In the genomic region with DNA sequence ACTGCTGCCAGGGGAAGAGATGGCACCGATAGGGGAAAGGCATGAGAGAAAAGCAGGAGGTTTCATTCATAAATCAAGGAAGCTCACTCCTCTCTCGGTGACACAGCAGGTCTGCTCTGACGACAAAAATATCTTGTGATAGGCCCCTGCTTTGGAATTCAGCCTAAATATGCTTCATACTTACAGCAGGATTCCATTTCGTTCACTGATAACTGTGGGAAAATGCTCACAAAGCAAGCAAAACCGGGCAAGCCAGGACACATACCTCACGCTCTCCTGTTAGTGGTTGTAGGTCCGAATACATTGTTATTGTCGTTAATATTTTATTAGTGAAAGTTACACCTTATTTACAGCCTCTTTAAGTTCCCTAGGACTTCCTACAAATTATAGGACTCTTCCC, we compare ENCODE assay signal across 14 mouse cellular contexts. TPM values are rescaled to one million over a fixed set of nuclear protein-coding genes. Genes with fewer than 3 reads are reported as not detected.
A peak's percentile ranks its signal among the peaks of the same experiment; 100 is the strongest.
DNase-seq lines count a peak whose midpoint lies in the region; ATAC-seq lines count a peak whose summit lies in the region.
"Had no signal": no experiment of that assay in that cellular context is flagged by ENCODE, and none has a peak within 500 bp of the region (broad histone marks: within the 10 kb centered on the region; RNA-seq: fewer than 3 reads in every experiment).

No protein-coding gene starts in this region.

- no peak overlapping the region for H3K9ac ChIP-seq in forebrain, embryonic 12.5 days
- H3K9ac ChIP-seq in forebrain, embryonic 11.5 days (ENCODE audit: low read length), result no peak overlapping the region
- H3K9ac ChIP-seq in heart, embryonic 16.5 days (ENCODE audit: low read length), result peak overlapping the region; percentile 42; the same call in 1 of the 2 replicates
- no peak overlapping the region for H3K9ac ChIP-seq in midbrain, embryonic 13.5 days (replicated peaks)
- no peak overlapping the region for H3K9ac ChIP-seq in stomach, embryonic 15.5 days
- H3K9ac ChIP-seq: liver, embryonic 13.5 days had no signal

- no peak overlapping the region for H3K4me3 ChIP-seq in forebrain, embryonic 12.5 days (replicated peaks)
- H3K4me3 ChIP-seq in forebrain, embryonic 11.5 days (ENCODE audit: low read depth, low read length), result no peak overlapping the region
- peak overlapping the region; percentile 16 for H3K4me3 ChIP-seq in heart, embryonic 16.5 days (ENCODE audit: low read length)
- H3K4me3 ChIP-seq in midbrain, embryonic 10.5 days, result 0 out of 2 replicates have a peak overlapping the region, but pooled peaks have one; percentile 14
- H3K4me3 ChIP-seq in midbrain, embryonic 13.5 days (replicated peaks), result no peak overlapping the region
- H3K4me3 ChIP-seq in stomach, embryonic 15.5 days (replicated peaks), result no peak overlapping the region
- H3K4me3 ChIP-seq: liver, embryonic 13.5 days had no signal

- peaks cover 10% of the 10 kb centered on the region for H3K36me3 ChIP-seq in forebrain, embryonic 12.5 days (replicated peaks)
- H3K36me3 ChIP-seq in forebrain, embryonic 11.5 days (ENCODE audit: control insufficient read depth, insufficient read depth, low read length), result no peaks in the 10 kb centered on the region
- H3K36me3 ChIP-seq in heart, embryonic 16.5 days (ENCODE audit: control insufficient read depth, insufficient read depth), result no peaks in the 10 kb centered on the region; the same call in 1 of the 2 replicates
- peaks cover 65% of the 10 kb centered on the region for H3K36me3 ChIP-seq in midbrain, embryonic 10.5 days
- peaks cover 9% of the 10 kb centered on the region; the same call in 1 of the 2 replicates for H3K36me3 ChIP-seq in midbrain, embryonic 13.5 days
- H3K36me3 ChIP-seq in stomach, embryonic 15.5 days, result peaks cover 4% of the 10 kb centered on the region; the same call in 1 of the 2 replicates
- H3K36me3 ChIP-seq: liver, embryonic 13.5 days had no signal

- DNase-seq in forebrain, embryonic 11.5 days (ENCODE audit: low spot score), result no peak
- DNase-seq in heart, postnatal 4 days, result no peak
- no peak for DNase-seq in midbrain, embryonic 10.5 days (ENCODE audit: low spot score)
- no peak for DNase-seq in thymus, postnatal 36 days
- DNase-seq: cerebellum, adult 2 months; gastrocnemius, postnatal 25 days; liver, embryonic 13.5 days; midbrain, embryonic 14.5 days; right cerebral cortex, postnatal 4 days; thymus, postnatal 14 days had no signal

- H3K27me3 ChIP-seq in forebrain, embryonic 12.5 days, result peaks cover 44% of the 10 kb centered on the region
- H3K27me3 ChIP-seq in forebrain, embryonic 11.5 days (ENCODE audit: control insufficient read depth, insufficient read depth, low read length), result 0 out of 2 replicates have a peak, but pooled peaks cover 2% of the 10 kb centered on the region
- H3K27me3 ChIP-seq in heart, embryonic 16.5 days (ENCODE audit: control insufficient read depth, insufficient read depth, low read length), result no peaks in the 10 kb centered on the region
- no peaks in the 10 kb centered on the region; the same call in 1 of the 2 replicates for H3K27me3 ChIP-seq in midbrain, embryonic 10.5 days (ENCODE audit: low read depth, poor library complexity, severe bottlenecking)
- peaks cover 31% of the 10 kb centered on the region; the same call in 1 of the 2 replicates for H3K27me3 ChIP-seq in midbrain, embryonic 13.5 days
- H3K27me3 ChIP-seq in stomach, embryonic 15.5 days (replicated peaks), result no peaks in the 10 kb centered on the region

- H3K4me2 ChIP-seq in forebrain, embryonic 12.5 days, result peak overlapping the region; percentile 2; the same call in 1 of the 2 replicates
- no peak overlapping the region for H3K4me2 ChIP-seq in forebrain, embryonic 11.5 days (ENCODE audit: low read depth, low read length, severe bottlenecking)
- H3K4me2 ChIP-seq in heart, embryonic 16.5 days (ENCODE audit: low read depth, low read length), result peak overlapping the region; percentile 54
- no peak overlapping the region for H3K4me2 ChIP-seq in midbrain, embryonic 13.5 days (replicated peaks)
- H3K4me2 ChIP-seq in stomach, embryonic 15.5 days, result no peak overlapping the region
- H3K4me2 ChIP-seq: liver, embryonic 13.5 days had no signal

- no peak for ATAC-seq in forebrain, embryonic 12.5 days (ENCODE audit: low FRiP score)
- no peak for ATAC-seq in forebrain, embryonic 11.5 days (replicated peaks; ENCODE audit: low FRiP score)
- no peak for ATAC-seq in heart, embryonic 16.5 days (replicated peaks; ENCODE audit: extremely low read depth, insufficient read depth, low FRiP score)
- no peak for ATAC-seq in midbrain, embryonic 13.5 days
- ATAC-seq in stomach, embryonic 15.5 days (ENCODE audit: insufficient read depth, low FRiP score, low read depth), result no peak

- H3K27ac ChIP-seq in forebrain, embryonic 12.5 days, result no peak overlapping the region
- H3K27ac ChIP-seq in forebrain, embryonic 11.5 days (ENCODE audit: low read depth, low read length), result no peak overlapping the region
- peak overlapping the region; percentile 77 for H3K27ac ChIP-seq in heart, embryonic 16.5 days (ENCODE audit: low read length)
- H3K27ac ChIP-seq in midbrain, embryonic 10.5 days (replicated peaks), result peak overlapping the region; percentile 50
- H3K27ac ChIP-seq in midbrain, embryonic 13.5 days, result no peak overlapping the region
- peak overlapping the region; percentile 75; the same call in 1 of the 2 replicates for H3K27ac ChIP-seq in stomach, embryonic 15.5 days
- H3K27ac ChIP-seq: liver, embryonic 13.5 days had no signal

- WGBS in forebrain, embryonic 12.5 days, result 55% methylated on average over 8 of the region's 8 CpGs
- WGBS in forebrain, embryonic 11.5 days, result 54% methylated on average over 8 of the region's 8 CpGs
- 23% methylated on average over 8 of the region's 8 CpGs for WGBS in heart, embryonic 16.5 days
- 72% methylated on average over 8 of the region's 8 CpGs for WGBS in midbrain, embryonic 10.5 days
- WGBS in midbrain, embryonic 13.5 days, result 57% methylated on average over 8 of the region's 8 CpGs
- 52% methylated on average over 8 of the region's 8 CpGs for WGBS in stomach, embryonic 15.5 days

- peaks cover 64% of the 10 kb centered on the region for H3K4me1 ChIP-seq in forebrain, embryonic 12.5 days
- peaks cover 40% of the 10 kb centered on the region for H3K4me1 ChIP-seq in forebrain, embryonic 11.5 days (replicated peaks; ENCODE audit: control insufficient read depth, insufficient read depth, low read length)
- H3K4me1 ChIP-seq in heart, embryonic 16.5 days (ENCODE audit: control insufficient read depth, insufficient read depth, low read length), result peaks cover 48% of the 10 kb centered on the region
- H3K4me1 ChIP-seq in midbrain, embryonic 10.5 days, result peaks cover 88% of the 10 kb centered on the region
- peaks cover 64% of the 10 kb centered on the region for H3K4me1 ChIP-seq in midbrain, embryonic 13.5 days (replicated peaks)
- H3K4me1 ChIP-seq in stomach, embryonic 15.5 days, result peaks cover 52% of the 10 kb centered on the region
- H3K4me1 ChIP-seq: liver, embryonic 13.5 days had no signal

- no peaks in the 10 kb centered on the region for H3K9me3 ChIP-seq in forebrain, embryonic 12.5 days
- H3K9me3 ChIP-seq in forebrain, embryonic 11.5 days (ENCODE audit: control insufficient read depth, low read length), result no peaks in the 10 kb centered on the region
- H3K9me3 ChIP-seq in heart, embryonic 16.5 days (replicated peaks; ENCODE audit: control insufficient read depth, low read length), result no peaks in the 10 kb centered on the region
- H3K9me3 ChIP-seq in midbrain, embryonic 10.5 days (replicated peaks), result no peaks in the 10 kb centered on the region
- no peaks in the 10 kb centered on the region for H3K9me3 ChIP-seq in midbrain, embryonic 13.5 days
- no peaks in the 10 kb centered on the region for H3K9me3 ChIP-seq in stomach, embryonic 15.5 days
- H3K9me3 ChIP-seq: liver, embryonic 13.5 days had no signal

RNA-seq across cellular contexts. Expression of gene Jag1, which starts 8.5 kb away (rescaled TPM):
- polyA plus RNA-seq in forebrain, embryonic 12.5 days (2016; fragmentation: Nextera tagmentation; extraction: Ambion mirVana), result 20.5 and 21.2 TPM in 2 replicates
- polyA plus RNA-seq in forebrain, embryonic 11.5 days (2014; fragmentation: Nextera tagmentation; extraction: Ambion mirVana), result 19.6 and 20.6 TPM in 2 replicates
- polyA plus RNA-seq in heart, embryonic 16.5 days (2015; fragmentation: Nextera tagmentation; extraction: Ambion mirVana), result 9.9 and 10.6 TPM in 2 replicates
- 10 to 100 TPM; 18.9 to 21.9 TPM for total RNA-seq in heart, postnatal 4 days (2021)
- 38.9 and 42.4 TPM in 2 replicates for polyA plus RNA-seq in midbrain, embryonic 10.5 days (2016; fragmentation: Nextera tagmentation; extraction: Ambion mirVana)
- polyA plus RNA-seq in midbrain, embryonic 13.5 days (2015; fragmentation: Nextera tagmentation; extraction: Ambion mirVana), result 22.1 and 27.4 TPM in 2 replicates
- polyA plus RNA-seq in stomach, embryonic 15.5 days (2015; fragmentation: Nextera tagmentation; extraction: Ambion mirVana), result 18.3 and 20.3 TPM in 2 replicates

Comparison
In these comparisons a context has a peak if more than half of its experiments do, and no peak if none do; other contexts are left out.
1. H3K27ac ChIP-seq: peak in heart, embryonic 16.5 days (single experiment), midbrain, embryonic 10.5 days (single experiment) and stomach, embryonic 15.5 days (single experiment); none in forebrain, embryonic 12.5 days (single experiment), forebrain, embryonic 11.5 days (single experiment) and midbrain, embryonic 13.5 days (single experiment).
2. H3K4me2 ChIP-seq: peak in forebrain, embryonic 12.5 days (single experiment) and heart, embryonic 16.5 days (single experiment); none in forebrain, embryonic 11.5 days (single experiment), midbrain, embryonic 13.5 days (single experiment) and stomach, embryonic 15.5 days (single experiment).
3. H3K4me3 ChIP-seq: peak in heart, embryonic 16.5 days (single experiment) and midbrain, embryonic 10.5 days (single experiment); none in forebrain, embryonic 12.5 days (single experiment), forebrain, embryonic 11.5 days (single experiment), midbrain, embryonic 13.5 days (single experiment) and stomach, embryonic 15.5 days (single experiment).